29 mouse cellular contexts compared by ENCODE assay signal in genomic region chr9:20997065-20997464, GRCm38 (mm10). TPM values are rescaled to one million over a fixed set of nuclear protein-coding genes. Genes with fewer than 3 reads are reported as not detected.
A peak's percentile ranks its signal among the peaks of the same experiment; 100 is the strongest.
DNase-seq lines count a peak whose midpoint lies in the region; ATAC-seq and TF ChIP-seq lines count a peak whose summit lies in the region.
"Had no signal": no experiment of that assay in that cellular context is flagged by ENCODE, and none has a peak within 500 bp of the region (broad histone marks: within the 10 kb centered on the region; RNA-seq: fewer than 3 reads in every experiment).

No protein-coding gene starts in this region.

- no peaks in the 10 kb centered on the region for H3K27me3 ChIP-seq in G1E (ENCODE audit: insufficient read depth, low read length)
- no peaks in the 10 kb centered on the region for H3K27me3 ChIP-seq in midbrain, embryonic 16.5 days (ENCODE audit: control insufficient read depth, insufficient read depth, low read depth, low read length)
- H3K27me3 ChIP-seq: hindbrain, embryonic 13.5 days; intestine, embryonic 15.5 days; Patski had no signal

- DNase-seq in G1E (ENCODE audit: low spot score): no peak
- no peak for DNase-seq in lung, adult 2 months
- no peak for DNase-seq in layer of hippocampus, adult 9-11 months
- DNase-seq: adrenal gland, adult 2 months; adrenal gland, postnatal 14 days; cerebellum, adult 11-12 months; cerebellum, adult 8-10 months; cerebellum, postnatal 10 days; cerebellum, postnatal 36 days; forebrain, postnatal 0 days; gastrocnemius, adult 2 months; gastrocnemius, postnatal 36 days; heart, adult 11 months had no signal

- H3K27ac ChIP-seq in macrophage: peak overlapping the region; percentile 97
- no peak overlapping the region for H3K27ac ChIP-seq in midbrain, embryonic 16.5 days (ENCODE audit: low read length)
- H3K27ac ChIP-seq: gastrocnemius, adult 2 months; hindbrain, embryonic 10.5 days; hindbrain, embryonic 13.5 days; intestine, embryonic 15.5 days had no signal

- H3K79me2 ChIP-seq in macrophage (ENCODE audit: inconsistent target): no peaks in the 10 kb centered on the region

- ATAC-seq in G1E (ENCODE audit: extremely low read depth, insufficient number of reproducible peaks, low FRiP score, poor library complexity, severe bottlenecking): peak; percentile 37
- peak; percentile 87 for ATAC-seq in common myeloid progenitor, adult 5-6 weeks (replicated peaks; ENCODE audit: low read depth, poor library complexity, severe bottlenecking)
- ATAC-seq in monocyte, adult 5-6 weeks (replicated peaks; ENCODE audit: insufficient number of reproducible peaks, low FRiP score, low TSS enrichment, poor library complexity, severe bottlenecking): peak; percentile 54
- ATAC-seq in midbrain, embryonic 16.5 days: no peak
- ATAC-seq: CD4-positive, CD25-positive, alpha-beta regulatory T cell, adult 4 months; forebrain, embryonic 14.5 days; forebrain, postnatal 0 days; hindbrain, embryonic 16.5 days; intestine, embryonic 15.5 days; Patski had no signal

- H3K4me3 ChIP-seq in G1E (ENCODE audit: low read depth, low read length) (no peak overlapping the region), macrophage (ENCODE audit: inconsistent target) (no peak overlapping the region)
- no peak overlapping the region for H3K4me3 ChIP-seq in midbrain, embryonic 16.5 days (ENCODE audit: low read depth, low read length)
- H3K4me3 ChIP-seq in lung, adult 2 months (replicated peaks; ENCODE audit: extremely low read depth, low read depth, low read length): no peak overlapping the region
- H3K4me3 ChIP-seq: gastrocnemius, adult 2 months; hindbrain, embryonic 10.5 days; hindbrain, embryonic 13.5 days; intestine, embryonic 15.5 days had no signal

- WGBS in macrophage (ENCODE audit: missing documents): 4% methylated on average over 7 of the region's 8 CpGs
- 90% methylated on average over 8 of the region's 8 CpGs for WGBS in midbrain, embryonic 16.5 days
- whole genome bisulfite sequencing in lung, adult 2 months: 89% methylated on average over 8 of the region's 8 CpGs

- TF ChIP-seq CTCF in G1E (IDR thresholded peaks at IDR 0.05; ENCODE audit: low read depth, low read length): no peak
- TF ChIP-seq CTCF in lung, adult 2 months (IDR thresholded peaks at IDR 0.05; ENCODE audit: insufficient read depth, low read length): no peak

- H3K36me3 ChIP-seq in G1E (replicated peaks) (peaks cover 7% of the 10 kb centered on the region), macrophage (ENCODE audit: inconsistent target) (no peaks in the 10 kb centered on the region)
- H3K36me3 ChIP-seq in midbrain, embryonic 16.5 days (ENCODE audit: control insufficient read depth, insufficient read depth, low read length): no peaks in the 10 kb centered on the region
- H3K36me3 ChIP-seq: hindbrain, embryonic 10.5 days; hindbrain, embryonic 13.5 days; intestine, embryonic 15.5 days had no signal

- H3K4me2 ChIP-seq in midbrain, embryonic 16.5 days (ENCODE audit: low read length): no peak overlapping the region
- H3K4me2 ChIP-seq: heart, embryonic 11.5 days; hindbrain, embryonic 13.5 days; intestine, embryonic 15.5 days had no signal

- no peaks in the 10 kb centered on the region for H3K9me3 ChIP-seq in G1E (replicated peaks)
- no peaks in the 10 kb centered on the region for H3K9me3 ChIP-seq in midbrain, embryonic 16.5 days (replicated peaks; ENCODE audit: control insufficient read depth, low read length, poor library complexity, severe bottlenecking)
- H3K9me3 ChIP-seq: hindbrain, embryonic 10.5 days; hindbrain, embryonic 13.5 days; intestine, embryonic 15.5 days had no signal

- H3K9ac ChIP-seq in midbrain, embryonic 16.5 days (ENCODE audit: low read depth, low read length): no peak overlapping the region
- H3K9ac ChIP-seq: forebrain, postnatal 0 days; hindbrain, embryonic 13.5 days; intestine, embryonic 15.5 days had no signal

- TF ChIP-seq POLR2A in lung, adult 2 months (IDR thresholded peaks at IDR 0.05; ENCODE audit: borderline replicate concordance, extremely low read depth, low read depth, low read length): no peak

- peaks cover 17% of the 10 kb centered on the region for H3K4me1 ChIP-seq in G1E (ENCODE audit: insufficient read depth, low read depth, low read length)
- H3K4me1 ChIP-seq in midbrain, embryonic 16.5 days (ENCODE audit: control insufficient read depth, insufficient read depth, low read length): no peaks in the 10 kb centered on the region
- H3K4me1 ChIP-seq in lung, adult 2 months (ENCODE audit: control insufficient read depth, insufficient read depth, low read length): no peaks in the 10 kb centered on the region; the same call in 1 of the 2 replicates
- H3K4me1 ChIP-seq: hindbrain, embryonic 10.5 days had no signal

RNA-seq across cellular contexts. Expression of gene Mrpl4, which starts 5.5 kb away (rescaled TPM):
- total RNA-seq in G1E (2014; fragmentation: Nextera tagmentation) (38.4 and 39.6 TPM in 2 replicates), G1E (2017) (39.1 and 51.5 TPM in 2 replicates)
- polyA plus RNA-seq in G1E (2012) (92.6 and 129 TPM in 2 replicates), macrophage (2018) (27.9 to 56.9 TPM (median 50.5 TPM) in 3 replicates)
- total RNA-seq in common myeloid progenitor, adult 5-6 weeks (2017): 33.0 and 35.8 TPM in 2 replicates
- 10 to 100 TPM; 13.5 to 52.6 (median 33.4) TPM for total RNA-seq in macrophage (2018; cell fraction: chromatin; rRNA removed)
- total RNA-seq in macrophage (2018; cell fraction: cytosol; rRNA removed): 10 to 100 TPM; 37.6 to 59.8 (median 51.4) TPM
- 10 to 100 TPM; 10.2 to 51.7 (median 31.3) TPM for total RNA-seq in macrophage (2018; cell fraction: nucleus; rRNA removed)
- total RNA-seq in monocyte, adult 5-6 weeks (2017): 21.9 to 41.1 TPM (median 25.6 TPM) in 3 replicates
- polyA plus RNA-seq in midbrain, embryonic 16.5 days (2015; fragmentation: Nextera tagmentation; extraction: Ambion mirVana): 101 and 104 TPM in 2 replicates
- 113 and 130 TPM in 2 replicates for polyA plus RNA-seq in lung, adult 2 months (2012; rRNA removed)

RNA-seq across cellular contexts. Expression of gene Icam1, which starts 18.7 kb away (rescaled TPM):
- 9.6 and 9.9 TPM in 2 replicates for total RNA-seq in G1E (2014; fragmentation: Nextera tagmentation)
- total RNA-seq in G1E (2017): 15.7 and 17.1 TPM in 2 replicates
- polyA plus RNA-seq in G1E (2012): 5.0 and 5.8 TPM in 2 replicates
- 9.1 and 14.8 TPM in 2 replicates for total RNA-seq in common myeloid progenitor, adult 5-6 weeks (2017)
- 1,000 to 10,000 TPM in 13 of 26 experiments, 100 to 1,000 TPM in 10, 10 to 100 TPM in 3; 57.0 to 3,038 (median 1,000) TPM for total RNA-seq in macrophage (2018; cell fraction: chromatin; rRNA removed)
- 1,000 to 10,000 TPM in 2 of 26 experiments, 100 to 1,000 TPM in 18, 10 to 100 TPM in 6; 49.9 to 1,322 (median 265) TPM for total RNA-seq in macrophage (2018; cell fraction: cytosol; rRNA removed)
- total RNA-seq in macrophage (2018; cell fraction: nucleus; rRNA removed): 1,000 to 10,000 TPM in 17 of 26 experiments, 100 to 1,000 TPM in 8, 10 to 100 TPM in 1; 95.6 to 2,581 (median 1,271) TPM
- polyA plus RNA-seq in macrophage (2018): 35.3 to 116 TPM (median 39.2 TPM) in 3 replicates
- total RNA-seq in monocyte, adult 5-6 weeks (2017): 55.1 to 94.2 TPM (median 67.6 TPM) in 3 replicates
- polyA plus RNA-seq in midbrain, embryonic 16.5 days (2015; fragmentation: Nextera tagmentation; extraction: Ambion mirVana): 3.0 and 3.1 TPM in 2 replicates
- polyA plus RNA-seq in lung, adult 2 months (2012; rRNA removed): 332 and 372 TPM in 2 replicates

RNA-seq across cellular contexts. Expression of gene S1pr2, which starts 20.5 kb away (rescaled TPM):
- total RNA-seq in G1E (2014; fragmentation: Nextera tagmentation) (1.8 and 8.4 TPM in 2 replicates), G1E (2017) (2.1 and 2.8 TPM in 2 replicates)
- polyA plus RNA-seq in G1E (2012) (1.6 TPM in 2 replicates), macrophage (2018) (16.4 to 43.0 TPM (median 32.4 TPM) in 3 replicates)
- 1.4 and 2.2 TPM in 2 replicates for total RNA-seq in common myeloid progenitor, adult 5-6 weeks (2017)
- 10 to 100 TPM in 19 of 26 experiments, 1 to 10 TPM in 7; 4.2 to 77.2 (median 16.0) TPM for total RNA-seq in macrophage (2018; cell fraction: chromatin; rRNA removed)
- total RNA-seq in macrophage (2018; cell fraction: cytosol; rRNA removed): 10 to 100 TPM in 25 of 26 experiments, 1 to 10 TPM in 1; 9.4 to 57.2 (median 41.3) TPM
- total RNA-seq in macrophage (2018; cell fraction: nucleus; rRNA removed): 10 to 100 TPM; 12.2 to 88.6 (median 34.5) TPM
- 1.6 to 4.4 TPM (median 3.5 TPM) in 3 replicates for total RNA-seq in monocyte, adult 5-6 weeks (2017)
- 9.7 and 10.3 TPM in 2 replicates for polyA plus RNA-seq in midbrain, embryonic 16.5 days (2015; fragmentation: Nextera tagmentation; extraction: Ambion mirVana)
- 24.2 and 32.1 TPM in 2 replicates for polyA plus RNA-seq in lung, adult 2 months (2012; rRNA removed)

RNA-seq across cellular contexts. Expression of gene Icam4, which starts 32.1 kb away (rescaled TPM):
- total RNA-seq in G1E (2014; fragmentation: Nextera tagmentation): 2.1 and 4.8 TPM in 2 replicates
- 8.2 and 10.6 TPM in 2 replicates for total RNA-seq in G1E (2017)
- polyA plus RNA-seq in G1E (2012): 8.3 and 11.2 TPM in 2 replicates
- total RNA-seq in common myeloid progenitor, adult 5-6 weeks (2017): 11.5 and 28.9 TPM in 2 replicates
- 10 to 100 TPM in 15 of 26 experiments, 1 to 10 TPM in 8, under 1 TPM in 2, not detected in 1; 0.90 to 99.5 (median 13.5) TPM for total RNA-seq in macrophage (2018; cell fraction: chromatin; rRNA removed)
- 1 to 10 TPM in 5 of 26 experiments, under 1 TPM in 17, not detected in 4; 0.17 to 1.9 (median 0.36) TPM for total RNA-seq in macrophage (2018; cell fraction: cytosol; rRNA removed)
- 10 to 100 TPM in 8 of 26 experiments, 1 to 10 TPM in 14, under 1 TPM in 1, not detected in 3; 0.72 to 41.5 (median 6.8) TPM for total RNA-seq in macrophage (2018; cell fraction: nucleus; rRNA removed)
- not detected in 3 replicates for polyA plus RNA-seq in macrophage (2018)
- total RNA-seq in monocyte, adult 5-6 weeks (2017): 1.6 to 3.0 TPM in 2 of 3 replicates, not detected in the other
- polyA plus RNA-seq in midbrain, embryonic 16.5 days (2015; fragmentation: Nextera tagmentation; extraction: Ambion mirVana): 0.24 TPM in 1 of 2 replicates, not detected in the other
- 1.8 and 1.9 TPM in 2 replicates for polyA plus RNA-seq in lung, adult 2 months (2012; rRNA removed)
- total RNA-seq: forebrain, postnatal 0 days had no signal
- polyA plus RNA-seq: forebrain, embryonic 14.5 days; forebrain, postnatal 0 days had no signal

RNA-seq across cellular contexts. Expression of gene Icam5, which starts 34.8 kb away (rescaled TPM):
- total RNA-seq in G1E (2014; fragmentation: Nextera tagmentation) (not detected in 2 replicates), G1E (2017) (0.33 and 0.99 TPM in 2 replicates)
- polyA plus RNA-seq in G1E (2012) (0.30 and 0.38 TPM in 2 replicates), macrophage (2018) (0.04 to 0.12 TPM (median 0.09 TPM) in 3 replicates)
- total RNA-seq in common myeloid progenitor, adult 5-6 weeks (2017): not detected in 2 replicates
- 1 to 10 TPM in 7 of 26 experiments, under 1 TPM in 16, not detected in 3; 0.31 to 7.2 (median 0.65) TPM for total RNA-seq in macrophage (2018; cell fraction: chromatin; rRNA removed)
- total RNA-seq in macrophage (2018; cell fraction: cytosol; rRNA removed): under 1 TPM in 23 of 26 experiments, not detected in 3; 0.03 to 0.38 (median 0.12) TPM
- total RNA-seq in macrophage (2018; cell fraction: nucleus; rRNA removed): 1 to 10 TPM in 5 of 26 experiments, under 1 TPM in 19, not detected in 2; 0.20 to 7.2 (median 0.55) TPM
- total RNA-seq in monocyte, adult 5-6 weeks (2017): not detected in 3 replicates
- polyA plus RNA-seq in midbrain, embryonic 16.5 days (2015; fragmentation: Nextera tagmentation; extraction: Ambion mirVana): 2.2 and 2.5 TPM in 2 replicates
- 0.69 and 0.77 TPM in 2 replicates for polyA plus RNA-seq in lung, adult 2 months (2012; rRNA removed)
- total RNA-seq: gastrocnemius, adult 2 months; gastrocnemius, postnatal 36 days; heart, postnatal 25 days had no signal
- polyA plus RNA-seq: embryonic facial prominence, embryonic 11.5 days; forebrain, embryonic 11.5 days; heart, embryonic 11.5 days; heart, embryonic 14.5 days had no signal
